Mouse (Mus musculus): Measurements from ENCODE around the gene Mycbp.

Mycbp gene

GRCm38 (mm10) chr4:123904333-123905125, at the start of gene Mycbp:
TSS of gene Mycbp (plus strand) at chr4:123904832.
- peak; percentile 97 for DNase-seq (ENCODE audit: low read depth)

DNA sequence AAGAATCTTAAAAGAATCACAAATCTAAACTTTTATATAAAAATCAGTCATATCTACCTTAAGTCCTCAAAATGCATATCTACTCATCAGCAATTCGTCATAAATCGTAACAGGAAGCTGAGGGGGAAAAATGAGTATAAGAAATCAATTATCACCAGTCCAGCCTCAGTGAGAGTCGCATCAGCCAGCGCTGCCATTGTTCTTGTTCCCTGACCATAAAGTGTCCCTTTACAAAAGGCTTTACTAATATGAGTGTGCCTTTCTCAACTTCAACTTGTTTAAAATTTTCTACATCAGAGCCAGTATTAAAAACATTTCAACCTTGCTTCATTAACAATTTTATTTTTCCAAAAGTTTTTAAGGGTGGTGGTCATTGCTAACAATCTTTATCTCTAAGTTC, 47.7 kb upstream of the Mycbp start:
- no peak for DNase-seq (ENCODE audit: low read depth)

GRCm38 (mm10) chr4:123858090-123858489, 46.5 kb upstream of the Mycbp start:
- no peak for DNase-seq (ENCODE audit: low read depth)

DNA sequence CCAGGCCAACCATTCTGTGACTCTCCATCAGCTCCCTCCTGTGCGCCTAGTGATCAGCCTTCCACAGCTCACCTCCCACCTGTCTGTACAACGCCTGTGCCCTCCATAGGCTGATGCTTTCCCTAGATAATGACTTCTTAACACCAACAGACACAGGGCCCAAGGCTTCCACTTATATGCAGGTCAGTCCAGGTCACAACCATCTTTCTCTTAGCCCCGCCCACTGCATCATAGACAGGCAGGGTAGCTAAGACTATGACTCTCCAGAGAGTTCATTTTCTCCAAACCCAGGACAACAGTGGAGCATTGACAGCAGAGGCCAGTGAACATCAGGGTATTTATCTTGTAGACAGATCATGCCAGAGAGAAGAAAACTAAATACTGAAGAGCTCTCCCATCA, 45.3 kb upstream of the Mycbp start, which contains the start of gene 4933427I04Rik:
TSS of gene 4933427I04Rik (plus strand) at position 301 of the 400 bp plus-strand sequence.
- DNase-seq (ENCODE audit: low read depth): no peak

DNA sequence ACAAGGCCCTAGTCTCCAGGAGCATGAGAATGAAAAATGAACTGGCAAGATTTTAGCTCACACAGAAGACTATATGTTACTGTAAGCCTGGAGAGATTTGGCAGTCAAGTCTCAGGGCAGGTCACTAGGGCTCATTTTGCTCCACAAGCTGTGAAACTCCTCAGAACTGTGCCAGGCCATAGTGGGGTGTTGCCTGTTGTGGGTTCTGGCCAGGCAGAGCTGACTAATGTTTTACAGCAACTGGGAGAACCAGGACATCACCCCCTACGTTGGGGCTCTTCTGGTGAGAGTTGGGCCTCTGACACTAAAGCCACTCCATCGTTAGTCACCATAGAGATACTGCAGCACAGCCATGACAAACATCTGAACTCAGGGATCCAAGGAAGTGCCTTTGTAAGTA, 44.8 kb upstream of the Mycbp start:
- DNase-seq (ENCODE audit: low read depth): no peak

GRCm38 (mm10) chr4:123860621-123861020, 44.0 kb upstream of the Mycbp start:
- no peak for DNase-seq (ENCODE audit: low read depth)

DNA sequence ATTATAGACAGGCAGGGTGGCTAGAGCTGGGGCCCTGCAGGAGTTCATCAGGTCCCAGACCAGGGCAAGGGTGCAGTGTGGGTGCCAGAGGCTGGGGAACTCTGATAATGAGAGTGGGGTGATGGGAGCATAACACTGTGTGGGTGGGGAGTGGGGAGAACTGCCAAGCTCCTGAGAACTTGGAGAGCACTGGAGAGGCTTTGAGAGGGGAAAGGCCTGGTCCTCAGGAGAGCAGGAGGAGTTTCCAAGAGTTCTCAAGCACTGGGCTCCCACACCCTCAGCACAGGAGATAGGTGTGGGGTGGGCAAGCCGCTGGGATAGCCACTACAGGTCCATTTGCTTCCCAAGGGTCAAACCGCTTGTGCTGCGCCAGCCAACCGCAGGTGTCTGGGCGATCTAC, 10.9 kb upstream of the Mycbp start:
- no peak for DNase-seq (ENCODE audit: low read depth)

DNA sequence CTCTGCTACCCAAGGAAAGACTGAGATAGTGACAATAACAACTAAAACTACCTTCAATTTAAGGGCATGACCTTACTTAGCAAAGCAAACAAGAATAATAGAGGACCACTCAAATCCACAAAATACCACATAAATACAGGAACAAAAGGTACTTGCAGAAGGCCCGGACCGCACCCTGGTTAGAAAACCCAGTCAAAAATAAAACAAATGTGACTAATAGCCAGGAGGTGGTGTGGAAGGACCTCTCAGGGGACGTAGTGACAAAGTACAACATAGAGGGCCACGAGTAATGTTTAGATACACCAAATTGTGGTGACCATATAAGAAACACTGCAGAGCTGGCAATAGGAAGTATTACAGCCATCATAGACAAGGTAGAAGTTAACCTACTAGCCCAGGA, 10.3 kb upstream of the Mycbp start:
- no peak for DNase-seq (ENCODE audit: low read depth)

- peak; percentile 43 for DNase-seq (ENCODE audit: low read depth)
Observed at GRCm38 (mm10) chr4:123898696-123899095, 5.9 kb upstream of the Mycbp start.

DNA sequence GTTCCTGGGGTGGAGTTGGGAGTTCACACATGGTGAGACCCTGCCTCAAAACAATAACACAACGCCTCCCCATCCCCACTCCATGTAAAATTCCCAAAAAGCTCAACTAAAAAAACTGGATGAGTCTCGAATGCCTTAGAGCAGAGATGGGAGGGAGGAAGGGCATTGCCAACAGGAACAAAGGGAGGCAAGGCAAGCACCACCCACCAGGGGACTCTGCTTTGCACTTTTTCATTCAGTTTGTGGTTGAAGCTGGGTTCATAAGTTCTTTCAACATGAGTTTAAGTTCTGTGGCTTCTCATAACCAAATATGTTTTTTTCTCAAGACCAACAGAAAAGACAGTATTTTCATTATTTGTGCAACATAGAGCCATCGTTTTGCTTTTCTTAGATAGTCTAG, 1.2 kb upstream of the Mycbp start:
- peak; percentile 56 for DNase-seq (ENCODE audit: low read depth)

DNA sequence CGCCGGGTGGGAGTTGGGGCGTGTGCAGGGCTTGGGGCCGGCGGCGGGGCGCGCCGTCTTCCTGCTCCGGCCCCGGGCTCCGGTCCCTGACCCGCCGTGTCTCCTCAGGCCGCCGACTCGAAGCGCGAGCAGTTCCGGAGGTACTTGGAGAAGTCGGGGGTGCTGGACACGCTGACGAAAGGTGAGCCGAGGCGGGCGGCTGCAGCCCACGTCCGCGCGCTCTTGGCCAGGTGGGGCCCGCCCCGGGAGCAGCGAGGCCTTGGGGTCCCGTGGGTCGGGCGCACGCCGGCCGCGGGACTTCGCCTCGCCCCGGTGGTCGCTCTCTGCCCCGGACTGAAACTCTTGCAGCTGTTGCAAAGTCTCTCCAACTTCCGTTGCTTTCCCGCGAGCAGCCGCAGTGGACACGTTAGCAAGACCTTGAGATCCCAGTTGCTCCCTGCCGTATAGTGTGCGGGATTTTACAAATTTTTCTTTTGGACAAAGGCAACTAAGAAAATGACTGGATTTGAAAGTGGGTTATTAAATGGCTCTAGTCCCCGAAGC, 565 bp downstream of the Mycbp start:
- DNase-seq (ENCODE audit: low read depth): peak; percentile 45

DNA sequence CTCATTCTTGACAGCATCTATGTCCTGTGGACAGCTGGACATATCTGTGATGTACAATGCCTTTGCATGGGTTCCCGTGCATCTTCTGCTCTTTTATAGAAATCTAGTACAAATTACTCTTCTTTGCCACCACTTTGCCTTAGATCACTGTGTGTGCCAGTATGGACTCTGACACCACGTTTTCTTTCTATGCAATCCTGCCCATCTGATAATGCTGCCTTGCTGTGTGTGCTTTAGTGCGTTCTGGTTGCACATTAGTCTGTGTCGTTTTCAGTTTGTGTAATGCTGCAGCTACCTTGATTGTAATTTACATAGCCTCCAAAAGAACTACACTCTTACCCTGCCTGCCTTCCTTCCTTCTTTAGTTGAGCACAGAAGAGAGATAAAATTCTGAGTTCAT, 6.9 kb downstream of the Mycbp start:
- DNase-seq (ENCODE audit: low read depth): no peak

GRCm38 (mm10) chr4:123912431-123912830, 7.8 kb downstream of the Mycbp start:
- DNase-seq (ENCODE audit: low read depth): no peak

GRCm38 (mm10) chr4:123916748-123917547, 12.3 kb downstream of the Mycbp start, which contains the start of gene Rragc:
TSS of gene Rragc (plus strand) at chr4:123917446.
- peak; percentile 98 for DNase-seq (ENCODE audit: low read depth)

DNA sequence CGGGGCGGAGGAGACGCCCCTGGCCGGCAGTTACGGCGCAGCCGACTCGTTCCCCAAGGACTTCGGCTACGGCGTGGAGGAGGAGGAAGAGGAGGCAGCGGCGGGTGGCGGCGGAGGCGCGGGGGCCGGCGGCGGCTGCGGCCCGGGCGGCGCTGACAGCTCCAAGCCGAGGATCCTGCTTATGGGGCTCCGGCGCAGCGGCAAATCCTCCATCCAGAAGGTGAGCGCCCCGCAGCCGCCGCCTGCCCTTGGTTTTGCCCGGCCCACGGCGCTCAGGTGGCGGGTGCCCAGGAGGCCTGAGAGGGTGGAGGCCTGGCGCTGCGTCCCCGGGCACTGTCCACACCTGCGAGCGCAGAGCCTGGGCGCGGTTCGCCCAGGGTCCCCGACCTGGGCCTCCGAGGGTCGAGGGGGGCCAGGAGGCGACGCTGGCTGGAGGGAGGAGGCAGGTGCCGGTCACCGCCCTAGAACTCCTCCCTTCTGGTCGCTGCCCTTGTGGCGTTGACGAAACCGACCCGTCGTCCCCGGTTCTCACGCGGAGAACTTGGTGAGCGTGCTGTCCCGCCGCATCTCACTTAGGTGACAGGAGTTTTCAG, 13.0 kb downstream of the Mycbp start, which contains the start of gene 4930535I16Rik:
TSS of gene 4930535I16Rik (minus strand) at position 475 of the 593 bp plus-strand sequence.
- DNase-seq (ENCODE audit: low read depth): peak; percentile 39

DNA sequence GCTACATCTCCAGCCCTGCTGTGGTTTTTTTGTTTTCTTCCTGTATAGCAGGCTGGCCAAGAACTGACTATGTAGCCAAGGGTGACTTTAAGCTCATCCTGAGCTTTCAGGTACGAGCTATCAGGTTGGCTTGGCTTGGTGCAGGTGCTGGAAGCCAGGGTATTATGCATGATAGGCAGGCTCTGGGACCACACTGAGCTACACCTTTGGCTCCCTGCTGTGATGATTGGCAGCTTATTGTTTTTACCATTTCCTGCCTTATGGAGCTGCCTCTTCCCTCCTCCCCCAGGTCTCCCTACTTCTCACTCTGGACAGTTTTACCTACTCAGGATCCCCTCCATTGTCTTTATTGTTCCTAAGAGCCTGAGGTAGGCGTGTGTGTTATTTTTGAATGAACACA, 14.2 kb downstream of the Mycbp start:
- DNase-seq (ENCODE audit: low read depth): no peak

DNA sequence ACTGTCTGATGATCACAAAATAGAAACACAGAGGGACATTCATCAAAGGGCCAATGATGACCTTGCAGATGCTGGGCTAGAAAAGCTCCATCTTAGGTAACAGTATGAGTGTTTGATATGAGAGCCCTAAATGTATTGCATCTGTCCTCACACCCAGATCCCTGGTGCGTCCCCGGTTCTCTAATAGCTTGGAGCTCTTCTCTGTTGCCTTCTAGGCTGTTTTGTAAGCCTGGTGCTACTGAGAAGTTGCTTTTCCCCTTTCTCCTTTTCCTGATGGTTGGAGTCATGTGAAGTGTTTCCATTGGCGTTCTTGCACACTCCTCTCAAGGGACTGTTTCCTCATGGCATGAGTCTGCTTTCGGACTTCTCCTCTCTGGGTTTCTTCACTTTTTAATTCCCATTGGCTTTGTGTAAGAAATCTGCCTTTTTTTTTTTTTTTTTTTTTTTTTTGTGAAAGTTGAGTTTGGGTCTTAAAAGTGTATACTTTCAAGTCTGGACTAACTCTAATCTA, 16.5 kb downstream of the Mycbp start:
- DNase-seq (ENCODE audit: low read depth): no peak

DNA sequence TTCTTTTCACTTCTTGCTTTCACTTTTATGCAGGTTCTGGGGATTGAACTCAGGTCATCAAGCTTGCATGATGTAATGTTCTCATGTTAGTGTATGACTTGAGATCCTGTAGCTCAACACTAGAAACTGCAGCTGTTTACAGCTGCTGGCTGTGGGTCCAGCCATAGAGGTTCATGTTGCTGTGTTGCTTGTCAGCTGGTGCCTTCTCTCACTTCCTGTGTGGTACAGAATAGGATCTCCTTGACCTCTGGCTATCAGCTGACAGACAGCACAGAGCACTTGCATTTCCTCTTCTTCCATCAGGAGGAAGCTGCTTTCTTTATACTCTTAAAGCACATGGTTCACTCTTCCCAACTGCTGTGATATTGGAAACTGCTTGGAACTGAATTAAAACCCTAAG, 23.3 kb downstream of the Mycbp start:
- DNase-seq (ENCODE audit: low read depth): peak; percentile 90

GRCm38 (mm10) chr4:123929994-123930393, 25.4 kb downstream of the Mycbp start:
- DNase-seq (ENCODE audit: low read depth): peak; percentile 30

DNA sequence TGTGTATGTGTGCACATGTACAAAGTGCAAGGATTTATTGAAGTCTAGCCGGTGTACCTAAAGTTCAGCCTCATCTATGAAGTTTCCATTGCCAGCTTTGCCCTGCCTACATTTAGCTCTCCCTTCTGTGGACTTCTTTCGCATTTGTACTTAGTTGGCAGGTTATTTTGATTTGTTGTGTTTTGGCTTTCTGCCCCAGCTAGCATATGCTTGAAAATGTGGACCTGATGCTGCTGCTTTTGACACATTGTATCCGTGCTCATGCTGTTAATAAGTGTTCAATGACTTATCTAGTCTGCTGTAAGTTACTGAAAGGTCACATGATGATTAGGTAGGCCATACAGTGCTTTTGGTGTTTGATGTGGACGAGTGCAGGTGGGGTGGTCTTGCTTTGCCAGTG, 29.7 kb downstream of the Mycbp start:
- no peak for DNase-seq (ENCODE audit: low read depth)

DNA sequence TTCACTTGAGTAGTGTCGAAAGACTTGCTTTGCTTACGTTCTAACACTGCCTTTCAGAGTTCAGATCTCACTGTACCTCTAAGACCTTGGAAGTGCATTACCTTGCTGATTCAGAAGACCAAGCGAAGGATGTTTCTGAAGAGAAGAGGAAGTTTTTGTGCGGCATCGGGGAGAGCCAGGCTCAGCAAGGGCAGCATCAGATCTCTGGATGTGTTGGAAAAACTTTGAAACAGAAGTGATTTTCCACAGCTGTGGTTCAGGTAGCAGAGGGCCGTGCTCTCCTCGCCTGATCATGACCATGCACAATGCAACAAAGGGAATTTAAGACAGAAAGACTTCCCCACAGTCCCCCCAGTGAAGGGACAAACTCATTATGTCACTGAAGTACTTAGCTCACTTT, 31.4 kb downstream of the Mycbp start:
- no peak for DNase-seq (ENCODE audit: low read depth)

DNA sequence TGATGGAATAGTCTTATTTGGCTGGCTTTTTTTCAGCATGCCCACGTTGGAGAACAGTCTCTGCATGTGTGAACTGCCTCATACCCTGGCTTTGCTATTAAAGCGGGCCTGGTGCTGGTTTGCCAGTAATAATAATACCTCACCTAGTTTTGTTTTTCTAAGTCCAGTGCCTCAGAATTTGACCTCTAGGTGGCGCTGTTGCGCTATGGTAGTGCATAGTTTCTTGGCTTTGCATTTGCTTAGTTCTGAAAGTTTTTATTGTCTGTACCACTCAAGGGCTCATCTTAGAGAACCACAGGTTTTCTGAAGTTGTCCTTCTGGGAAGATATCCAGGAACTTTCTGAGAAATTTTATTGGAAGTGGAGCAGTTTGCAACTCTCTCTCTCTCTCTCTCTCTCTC, 35.2 kb downstream of the Mycbp start:
- DNase-seq (ENCODE audit: low read depth): peak; percentile 82
